Mouse (Mus musculus): ENCODE data around the gene Elf5.

Gene Elf5

DNA sequence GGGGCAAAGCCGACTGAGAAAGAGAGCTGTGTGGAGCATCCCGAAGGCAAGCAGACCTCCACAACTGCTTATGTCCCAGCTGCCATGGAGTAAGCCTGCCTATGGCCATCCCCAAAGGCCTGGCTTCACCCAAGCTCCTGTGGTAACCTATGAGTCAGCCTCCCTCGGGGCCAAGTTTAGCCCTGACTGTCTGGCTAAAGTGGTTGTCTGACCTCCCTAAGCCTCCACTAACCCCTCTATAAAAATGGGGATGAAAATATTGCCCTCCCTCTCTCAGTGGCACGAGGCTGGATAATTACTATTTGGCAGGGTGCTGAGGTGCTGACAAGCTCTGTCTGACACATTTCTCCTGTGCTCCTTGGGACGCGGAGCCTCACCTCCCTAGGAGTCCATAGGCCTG is at the start of gene Elf5:
TSS of gene Elf5 (plus strand) at position 341 of the 400 bp plus-strand sequence.
- no peak for DNase-seq (ENCODE audit: low read depth, low spot score)

GRCm38 (mm10) chr2:103372541-103372940 is 38.9 kb upstream of the Elf5 start:
- DNase-seq (ENCODE audit: low read depth, low spot score): no peak

GRCm38 (mm10) chr2:103379502-103380160 is 31.9 kb upstream of the Elf5 start:
- no peak for DNase-seq (ENCODE audit: low read depth, low spot score)

GRCm38 (mm10) chr2:103382174-103382573 is 29.3 kb upstream of the Elf5 start:
- no peak for DNase-seq (ENCODE audit: low read depth, low spot score)

- DNase-seq (ENCODE audit: low read depth, low spot score): no peak
These were observed 23.6 kb upstream of the Elf5 start for GRCm38 (mm10) chr2:103387881-103388280.

DNA sequence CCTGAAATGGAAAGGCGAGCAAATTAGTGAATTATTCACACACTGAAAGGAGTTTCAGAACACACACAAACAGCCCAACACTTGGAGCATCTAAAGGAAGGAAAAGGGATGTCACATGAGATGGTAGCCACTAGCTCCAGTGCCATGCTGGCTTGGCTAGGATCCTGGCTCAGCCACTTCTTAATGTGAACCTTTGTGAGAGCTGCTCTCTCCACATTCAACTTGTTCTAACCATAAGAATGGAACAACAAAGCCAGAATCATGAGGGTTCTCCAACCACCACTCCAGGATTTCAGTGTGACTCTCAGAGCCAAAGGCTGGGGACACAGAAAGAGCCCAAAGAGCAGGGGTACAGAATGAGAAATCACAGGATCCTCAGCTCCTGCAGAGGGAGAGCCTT is 23.2 kb upstream of the Elf5 start:
- no peak for DNase-seq (ENCODE audit: low read depth, low spot score)

DNA sequence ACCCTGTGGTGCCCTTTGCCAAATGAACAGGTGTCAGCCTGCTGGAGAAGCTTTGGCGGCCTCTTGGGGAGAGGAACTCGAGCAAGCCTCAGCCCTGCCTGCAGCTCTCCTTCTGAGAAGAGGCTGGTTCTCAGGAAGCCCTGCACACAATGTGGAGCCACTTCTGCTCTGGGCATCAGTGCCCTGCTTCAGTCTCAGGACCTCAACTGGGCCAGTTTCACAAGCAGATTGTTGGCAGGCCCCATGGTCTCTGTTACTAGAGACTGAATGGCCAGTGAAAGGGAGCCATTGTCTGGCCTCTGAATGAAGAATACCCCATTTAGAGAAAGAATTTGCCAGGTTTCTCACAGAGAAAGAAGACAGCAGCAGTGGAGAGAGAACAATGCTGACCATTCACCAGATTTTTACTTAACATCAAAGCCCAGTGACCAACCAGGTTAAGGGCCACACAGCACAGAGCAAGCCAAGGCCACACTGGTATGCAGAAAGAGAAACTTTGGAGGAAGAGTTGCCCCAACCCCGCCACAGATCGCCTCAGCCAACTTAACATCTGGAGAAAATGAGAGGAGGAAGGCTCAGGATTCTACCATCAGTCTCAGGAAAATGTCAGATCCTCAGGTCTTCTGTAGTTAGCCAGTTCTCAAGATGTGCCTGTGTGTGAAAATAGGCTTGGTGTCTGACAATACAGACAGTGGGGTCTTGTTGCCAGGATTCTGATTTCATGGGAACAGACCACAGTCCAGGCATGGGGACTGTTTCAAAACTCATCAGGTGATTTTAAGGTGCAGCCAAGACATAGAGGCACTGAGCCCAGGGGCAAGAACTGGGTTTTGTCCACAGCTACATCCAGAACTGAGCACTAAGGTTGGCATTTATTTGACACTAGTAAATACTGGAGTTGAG is 21.2 kb upstream of the Elf5 start:
- peak; percentile 52 for DNase-seq (ENCODE audit: low read depth, low spot score)

GRCm38 (mm10) chr2:103391626-103392025 is 19.9 kb upstream of the Elf5 start:
- no peak for DNase-seq (ENCODE audit: low read depth, low spot score)

DNA sequence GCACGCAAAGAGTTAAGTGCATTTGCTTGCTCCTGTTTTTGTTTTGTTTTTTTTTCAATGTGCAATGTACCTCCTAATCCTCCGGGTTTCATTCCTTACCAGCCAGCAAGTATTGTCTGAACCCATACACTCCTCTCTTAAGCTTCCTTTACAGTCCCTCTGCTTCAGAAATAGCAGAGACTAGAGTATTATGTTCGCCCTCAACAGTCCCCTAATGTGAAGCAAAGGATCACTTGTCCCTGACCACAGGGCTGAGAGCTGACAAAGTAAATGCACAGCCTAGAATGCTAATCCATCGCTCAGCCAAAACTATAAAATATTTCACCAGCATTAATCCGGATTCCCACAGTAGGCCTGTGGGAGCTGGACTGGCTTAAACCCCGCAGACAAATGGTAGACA is 13.4 kb upstream of the Elf5 start:
- DNase-seq (ENCODE audit: low read depth, low spot score): no peak

- no peak for DNase-seq (ENCODE audit: low read depth, low spot score)
These were observed 10.8 kb upstream of the Elf5 start for GRCm38 (mm10) chr2:103400691-103401090.

- DNase-seq (ENCODE audit: low read depth, low spot score): no peak
These were observed 5.2 kb upstream of the Elf5 start for GRCm38 (mm10) chr2:103406239-103406638.

GRCm38 (mm10) chr2:103411816-103412215 is 328 bp downstream of the Elf5 start:
- DNase-seq (ENCODE audit: low read depth, low spot score): no peak

- no peak for DNase-seq (ENCODE audit: low read depth, low spot score)
These were observed 1.9 kb downstream of the Elf5 start for GRCm38 (mm10) chr2:103413381-103413780.

GRCm38 (mm10) chr2:103415774-103416173 is 4.3 kb downstream of the Elf5 start:
- no peak for DNase-seq (ENCODE audit: low read depth, low spot score)

GRCm38 (mm10) chr2:103420650-103421507 is 9.4 kb downstream of the Elf5 start:
- DNase-seq (ENCODE audit: low read depth, low spot score): no peak

DNA sequence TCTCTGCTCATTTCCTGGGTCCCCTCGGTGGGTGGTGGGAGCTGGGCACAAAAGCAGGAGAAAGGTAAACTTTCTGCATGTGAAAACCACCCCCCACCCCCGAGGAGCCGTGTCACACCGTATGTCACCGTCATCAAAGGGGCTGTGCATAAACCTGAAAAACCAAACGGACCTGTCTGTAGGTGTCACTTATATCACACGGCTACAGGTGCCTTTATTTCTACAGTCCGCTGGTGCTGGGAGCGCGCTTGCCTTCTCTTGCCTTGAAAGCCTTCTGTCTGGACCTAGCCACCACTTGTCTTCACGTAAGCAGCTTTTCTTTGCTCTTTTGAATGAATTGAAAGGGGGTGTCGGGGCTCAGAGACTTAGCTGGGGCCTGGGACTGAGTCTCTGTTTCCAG is 12.4 kb downstream of the Elf5 start:
- DNase-seq (ENCODE audit: low read depth, low spot score): no peak

- no peak for DNase-seq (ENCODE audit: low read depth, low spot score)
These were observed 13.0 kb downstream of the Elf5 start for GRCm38 (mm10) chr2:103424349-103425026.

DNA sequence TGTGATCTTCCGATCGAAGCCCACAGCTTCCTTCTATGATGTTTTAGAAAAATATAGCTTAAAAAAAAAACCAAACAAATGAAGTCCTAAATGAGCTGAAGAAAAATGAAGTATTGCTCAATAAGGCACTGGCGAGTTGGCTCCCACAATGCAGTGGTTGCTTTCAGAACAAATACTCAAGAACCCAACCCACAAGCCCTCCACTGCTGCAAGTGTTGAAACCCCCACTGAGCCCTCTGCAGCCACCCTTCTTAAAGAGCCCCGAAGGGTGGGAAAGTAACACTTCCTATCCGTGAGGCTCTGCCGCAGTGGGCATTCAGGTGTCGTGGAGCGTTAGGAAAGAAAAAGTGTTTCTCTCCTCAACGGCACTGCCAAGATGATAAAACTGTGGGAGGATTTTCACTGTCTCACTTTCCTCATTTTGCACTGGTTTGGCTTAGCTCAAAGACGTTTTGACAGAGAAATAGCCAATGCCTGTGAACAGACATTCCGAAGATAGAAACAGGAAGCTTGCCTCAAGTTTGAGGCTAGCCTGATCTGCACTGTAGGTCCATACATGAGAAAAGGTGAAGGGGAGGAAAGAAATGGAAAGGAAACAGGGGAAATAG is 14.1 kb downstream of the Elf5 start:
- no peak for DNase-seq (ENCODE audit: low read depth, low spot score)

DNA sequence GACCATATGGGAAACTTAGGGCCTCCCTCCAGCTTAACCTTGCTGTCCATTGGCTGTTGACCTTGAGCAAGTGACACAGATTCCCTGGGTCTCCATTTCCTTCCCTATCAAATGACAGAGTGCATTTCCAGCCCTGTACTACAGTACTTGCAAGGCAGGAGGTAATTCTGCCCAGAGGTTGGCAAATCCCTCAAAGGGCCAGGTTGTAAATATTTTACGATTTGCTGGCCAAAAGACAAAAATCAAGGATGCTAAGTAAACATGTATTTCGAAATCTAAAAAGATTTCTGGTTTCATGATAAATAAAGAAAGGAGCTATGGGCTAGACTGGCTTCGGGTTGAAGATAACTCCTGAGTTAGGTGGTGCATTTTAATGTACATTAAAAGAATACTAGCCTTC is 16.9 kb downstream of the Elf5 start:
- no peak for DNase-seq (ENCODE audit: low read depth, low spot score)

DNA sequence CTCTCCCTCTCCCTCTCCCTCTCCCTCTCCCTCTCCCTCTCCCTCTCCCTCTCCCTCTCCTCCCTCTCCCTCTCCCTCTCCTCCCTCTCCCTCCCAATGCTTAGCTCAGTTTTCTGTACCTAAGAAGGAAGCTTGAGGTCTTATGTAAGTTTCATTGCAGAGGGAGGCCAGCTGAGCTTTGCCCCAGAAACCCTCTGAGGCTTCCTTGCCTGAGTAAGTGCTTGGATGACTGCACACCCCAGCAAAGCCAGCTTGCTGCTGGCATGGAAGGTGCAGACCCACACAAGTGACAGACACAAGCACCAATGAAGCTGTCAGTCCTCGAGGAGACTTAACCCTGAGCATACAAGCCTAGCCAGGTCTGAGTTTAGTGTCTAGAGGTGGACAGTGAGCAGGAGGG is 19.2 kb downstream of the Elf5 start:
- no peak for DNase-seq (ENCODE audit: low read depth, low spot score)

DNA sequence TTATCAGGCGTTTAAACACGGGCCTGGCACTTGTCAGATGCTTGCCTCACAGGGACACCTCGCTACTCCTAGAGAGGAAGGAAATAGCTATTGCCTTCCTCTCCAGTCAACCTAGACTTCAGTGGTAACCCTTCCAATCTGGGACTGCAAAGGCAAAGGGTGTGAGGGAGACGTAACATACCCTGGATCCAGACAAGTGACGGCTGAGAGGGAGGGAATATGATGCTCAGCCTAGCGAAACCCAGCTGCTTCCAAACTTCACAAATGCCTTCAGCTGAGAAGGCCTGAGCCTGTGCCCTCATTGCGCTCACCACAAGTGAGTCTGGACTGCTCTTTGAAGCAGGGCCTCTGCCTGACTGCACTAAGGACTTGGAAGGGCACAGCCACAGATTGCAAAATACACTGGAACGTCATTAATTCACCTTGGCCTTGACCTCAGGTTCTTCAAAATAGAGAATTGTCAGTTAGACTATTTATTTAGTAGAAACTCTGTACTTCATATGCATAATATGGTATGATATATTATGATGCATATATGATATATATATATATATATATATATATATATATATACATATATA is 21.3 kb downstream of the Elf5 start:
- DNase-seq (ENCODE audit: low read depth, low spot score): no peak

Measured in telencephalon, adult 2 months (tissue).